Comparison of ENCODE assay signal across 7 mouse cellular contexts in genomic region chr8:46117172-46117571, GRCm38 (mm10).
"Had no signal": no experiment of that assay in that cellular context is flagged by ENCODE, and none has a peak within 500 bp of the region (broad histone marks: within the 10 kb centered on the region; RNA-seq: fewer than 3 reads in every experiment).

No protein-coding gene starts in this region.

- DNase-seq: kidney, adult 2 months; kidney, postnatal 25 days; liver; liver, embryonic 13.5 days; liver, postnatal 0 days; lung, postnatal 14 days; thymus, postnatal 4 days had no signal
